Mouse (Mus musculus) B cell, adult 2 months (primary cell): Measurements from ENCODE around the gene D930048N14Rik.

Experiments used
- DNase-seq, 2 experiments: peaks; one replicate each; pipeline ENCODE4 v3.0.0; 2022

D930048N14Rik gene

GRCm38 (mm10) chr11:51629651-51630314 lies 21.0 kb upstream of the D930048N14Rik start:
- DNase-seq, result no peak

DNA sequence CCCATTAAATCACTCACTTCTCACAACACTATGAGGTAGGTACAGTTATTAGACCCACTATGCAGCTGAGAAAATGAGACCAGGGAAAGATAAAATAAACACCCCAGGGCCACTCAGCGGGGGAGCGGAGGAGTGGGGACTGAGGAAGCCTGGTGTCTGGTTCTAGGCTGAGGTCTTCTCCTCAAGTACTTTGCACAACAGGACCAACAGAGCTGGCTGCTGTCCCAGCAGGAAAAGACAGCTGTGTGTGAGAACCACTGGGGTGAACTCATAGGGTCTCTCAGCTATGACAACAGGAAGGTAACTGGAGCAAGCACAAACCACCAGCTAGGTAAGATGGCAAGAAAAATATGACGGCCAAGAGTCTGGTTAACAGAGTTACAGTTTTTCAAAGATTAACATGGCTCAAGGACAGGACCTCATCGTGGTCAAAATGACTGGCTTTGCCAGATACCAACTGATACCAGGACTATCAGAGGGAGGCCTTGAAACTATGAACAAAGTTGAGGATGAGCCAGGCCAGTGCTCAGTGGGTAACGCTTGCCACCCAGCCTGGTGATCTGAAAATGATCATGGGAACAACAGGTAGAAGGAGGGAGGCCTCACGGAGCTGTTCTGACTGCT lies 18.5 kb upstream of the D930048N14Rik start:
- DNase-seq, result no peak

DNA sequence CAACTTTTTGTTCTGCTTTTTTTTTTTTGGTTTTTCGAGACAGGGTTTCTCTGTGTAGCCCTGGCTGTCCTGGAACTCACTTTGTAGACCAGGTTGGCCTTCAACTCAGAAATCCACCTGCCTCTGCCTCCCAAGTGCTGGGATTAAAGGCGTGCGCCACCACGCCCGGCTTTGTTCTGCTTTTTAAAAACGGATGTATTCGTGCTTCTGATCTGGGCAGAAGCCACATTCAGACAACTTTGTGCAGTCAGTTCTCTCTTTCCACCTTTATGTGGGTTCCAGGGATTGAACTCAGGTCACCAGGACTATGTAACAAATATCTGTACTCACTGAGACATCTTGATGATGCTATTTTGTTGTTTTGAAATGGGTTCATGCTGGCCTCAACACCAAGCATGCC lies 17.6 kb upstream of the D930048N14Rik start:
- peak; percentile 42 to 54 for DNase-seq

- DNase-seq, result no peak
Measured at GRCm38 (mm10) chr11:51633721-51634120, 17.0 kb upstream of the D930048N14Rik start.

DNA sequence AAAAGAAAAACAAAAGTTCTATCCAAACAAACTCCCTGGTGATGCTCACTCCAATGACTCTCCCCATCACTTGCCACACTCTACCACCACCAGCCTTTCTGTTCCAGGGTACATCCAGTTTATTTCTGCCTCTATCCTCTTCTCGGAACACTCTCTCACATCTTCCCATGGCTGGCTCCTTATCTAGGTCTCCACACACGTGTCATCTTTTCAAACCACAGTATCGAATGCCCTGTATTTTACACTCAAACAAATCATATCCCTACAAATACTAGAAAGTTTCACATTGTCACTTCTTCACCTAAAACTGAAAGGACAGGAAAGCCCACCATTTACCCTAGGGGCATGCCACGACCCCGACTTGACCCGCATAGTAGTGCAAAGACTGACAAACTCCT lies 15.6 kb upstream of the D930048N14Rik start:
- no peak for DNase-seq

DNA sequence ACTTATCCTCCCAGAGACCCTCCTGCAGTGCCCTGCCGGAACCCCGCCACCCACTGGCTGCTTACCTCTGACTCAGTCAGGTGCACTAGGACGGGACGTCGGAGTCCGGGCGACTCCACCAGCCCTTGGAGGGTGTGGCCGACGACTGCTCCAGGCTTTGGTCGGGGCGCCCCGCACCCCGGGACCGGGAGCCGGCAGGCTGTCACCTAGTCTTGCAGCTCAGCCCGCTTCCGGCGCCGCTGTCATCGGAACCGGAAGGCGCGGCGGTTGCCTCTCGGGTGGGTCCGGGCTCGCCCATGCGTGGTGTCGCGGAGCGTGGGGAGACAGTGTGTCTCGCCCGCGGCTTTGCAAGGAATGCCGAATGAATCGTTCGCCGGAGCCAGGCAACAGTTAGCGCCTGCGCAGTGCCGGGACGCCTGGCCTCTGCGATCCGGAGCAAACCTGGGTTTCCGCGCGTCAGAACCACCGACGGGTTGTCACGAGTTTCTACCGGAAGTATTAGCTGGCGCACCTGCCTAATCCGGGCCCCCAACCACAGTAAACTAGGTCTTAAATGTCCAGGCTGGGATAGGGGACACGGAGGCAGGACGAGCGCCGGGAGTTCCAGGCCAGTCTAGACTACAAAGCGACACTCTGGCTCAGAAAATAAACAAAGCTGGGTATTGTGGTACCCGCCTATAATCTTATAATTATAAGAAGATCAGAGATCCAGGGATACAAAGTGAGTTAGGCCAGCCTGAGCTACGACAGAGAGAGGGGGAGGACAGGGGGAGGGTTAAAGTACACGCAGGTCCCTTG lies 15.0 kb upstream of the D930048N14Rik start, which contains the start of gene Rmnd5b:
TSS of gene Rmnd5b (minus strand) at position 372 of the 798 bp plus-strand sequence.
- DNase-seq, result peak; percentile 91 to 92

DNA sequence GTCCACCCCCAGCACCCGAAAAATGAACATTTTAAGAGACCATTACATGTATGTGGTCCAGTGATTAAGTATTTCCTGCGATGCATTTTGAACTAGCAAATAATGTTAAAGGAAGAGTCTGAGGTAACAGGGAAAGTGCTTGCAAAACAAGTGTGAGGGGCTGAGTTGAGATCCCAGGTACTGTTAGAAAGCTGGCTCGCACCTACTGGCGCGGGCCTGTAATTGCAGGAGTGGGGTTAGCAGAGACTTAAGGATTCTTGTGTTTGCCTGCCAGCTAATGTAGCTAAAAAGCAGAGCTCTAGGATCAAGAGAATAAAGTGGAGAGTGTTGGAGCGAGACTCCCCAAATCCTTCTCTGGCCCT lies 14.4 kb upstream of the D930048N14Rik start:
- DNase-seq, result peak; percentile 81 to 84

DNA sequence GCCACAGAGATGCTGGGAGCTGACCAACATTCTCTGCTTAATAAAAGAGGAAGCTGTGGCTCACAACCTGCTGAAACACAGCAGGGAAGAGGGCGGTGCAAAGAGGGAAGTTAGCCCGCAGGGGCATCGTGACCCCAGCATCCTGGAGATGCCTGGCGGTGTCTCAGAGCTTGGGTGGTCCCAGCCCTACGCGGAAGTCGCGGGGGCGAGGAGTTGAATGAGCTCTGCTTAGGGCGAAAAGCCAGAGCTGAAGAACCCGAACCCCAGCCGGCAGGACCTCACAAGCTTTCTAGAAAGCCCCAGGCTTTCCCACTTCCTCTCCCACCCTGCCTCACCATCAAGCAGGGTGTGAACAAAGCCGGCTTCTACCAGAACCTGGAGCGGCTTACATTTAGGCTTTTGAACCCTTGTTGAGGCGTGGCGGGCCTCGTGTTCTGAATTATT lies 12.8 kb upstream of the D930048N14Rik start:
- DNase-seq, result peak; percentile 85 to 86

- DNase-seq, result no peak
Measured at GRCm38 (mm10) chr11:51638497-51638896, 12.3 kb upstream of the D930048N14Rik start.

- no peak for DNase-seq
Measured at GRCm38 (mm10) chr11:51640748-51641147, 10.0 kb upstream of the D930048N14Rik start.

GRCm38 (mm10) chr11:51643202-51643601 lies 7.6 kb upstream of the D930048N14Rik start:
- no peak for DNase-seq

GRCm38 (mm10) chr11:51643761-51644160 lies 7.0 kb upstream of the D930048N14Rik start:
- peak; percentile 37 to 42 for DNase-seq

DNA sequence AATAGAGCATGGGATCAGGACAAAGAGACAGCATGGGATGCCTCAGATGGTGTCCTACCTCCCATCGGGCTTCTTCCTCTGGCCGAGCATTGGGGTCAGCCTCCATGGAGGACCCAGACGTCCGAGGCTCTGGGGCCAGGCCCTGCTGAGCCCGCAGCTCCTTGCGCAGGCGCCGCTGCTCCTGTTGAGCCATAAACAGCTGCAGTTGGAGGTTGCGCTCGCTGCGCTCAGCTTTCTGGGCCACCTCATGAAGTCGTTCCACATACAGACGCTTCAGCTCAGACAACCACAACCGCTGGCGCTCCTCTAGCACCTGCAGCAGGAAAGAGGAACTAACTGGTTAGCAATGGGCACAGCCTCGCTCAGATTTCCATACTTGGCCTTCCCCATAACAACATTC lies 6.5 kb upstream of the D930048N14Rik start:
- peak; percentile 79 to 81 for DNase-seq

- no peak for DNase-seq
Measured at GRCm38 (mm10) chr11:51645293-51645692, 5.5 kb upstream of the D930048N14Rik start.

DNA sequence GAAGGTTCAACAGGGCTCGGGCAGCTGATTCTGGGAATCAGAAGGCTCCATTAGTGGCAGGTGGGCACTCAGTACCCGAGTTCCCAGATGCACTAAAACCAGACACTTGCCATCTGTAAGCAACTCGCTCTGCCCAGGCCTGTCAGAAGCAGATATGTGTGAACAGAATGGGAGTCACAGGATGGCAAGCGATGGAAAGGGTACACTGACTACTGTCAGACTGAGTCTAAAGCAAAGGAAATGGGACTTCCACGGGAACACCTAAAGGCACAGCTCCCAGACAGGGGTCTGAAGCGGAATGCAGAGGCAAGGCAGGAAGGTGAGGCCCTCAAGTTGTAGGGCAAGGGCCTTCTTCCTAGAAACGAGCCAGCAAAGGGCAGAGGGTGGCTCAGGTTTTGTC lies 4.5 kb upstream of the D930048N14Rik start:
- DNase-seq, result no peak

DNA sequence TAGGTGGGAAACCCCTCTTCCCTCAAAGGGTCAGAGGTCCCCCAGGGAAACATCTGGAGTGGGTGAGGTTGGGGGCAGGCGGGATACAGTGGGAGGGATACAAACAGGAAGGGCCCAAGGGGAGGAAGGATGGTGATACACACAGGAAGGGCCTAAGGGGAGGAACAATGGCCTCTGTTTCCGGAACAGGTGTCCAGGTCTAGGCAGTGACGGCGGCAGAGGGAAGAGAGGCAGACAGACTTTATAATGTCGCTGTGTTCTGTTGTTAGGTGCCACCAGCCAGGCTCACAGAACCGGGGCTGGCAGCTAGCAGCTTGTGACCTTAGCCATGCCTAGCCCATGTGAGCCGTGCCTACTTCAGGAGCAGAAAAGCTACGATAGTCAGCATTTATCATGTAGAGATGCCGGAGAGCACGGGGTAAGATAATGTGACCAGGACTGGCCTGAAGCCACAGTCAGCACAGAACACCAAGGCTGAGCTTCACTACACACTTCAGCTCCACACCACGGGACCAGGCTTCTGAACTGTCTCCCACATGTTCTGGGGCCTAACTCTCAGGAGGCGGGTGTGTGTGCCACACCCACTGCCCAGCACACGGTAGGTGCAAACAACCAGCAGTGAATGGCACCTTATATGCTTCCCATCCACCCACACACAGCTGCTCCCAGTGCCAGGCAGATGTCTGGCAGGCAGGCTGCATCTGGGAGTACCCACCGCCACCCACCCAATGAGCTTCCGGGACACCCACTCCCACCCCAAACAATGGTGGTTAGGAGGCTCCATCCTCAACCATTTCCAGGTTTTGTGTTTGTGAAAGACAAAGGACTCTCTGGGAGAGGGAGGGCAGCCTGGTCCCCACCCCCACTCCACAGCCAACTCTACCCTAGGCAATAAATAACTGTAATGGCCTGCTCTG lies 3.7 kb upstream of the D930048N14Rik start:
- peak; percentile 48 to 49 for DNase-seq

GRCm38 (mm10) chr11:51648566-51648965 lies 2.2 kb upstream of the D930048N14Rik start:
- no peak for DNase-seq

GRCm38 (mm10) chr11:51649111-51649888 lies 1.5 kb upstream of the D930048N14Rik start:
- DNase-seq, result no peak

DNA sequence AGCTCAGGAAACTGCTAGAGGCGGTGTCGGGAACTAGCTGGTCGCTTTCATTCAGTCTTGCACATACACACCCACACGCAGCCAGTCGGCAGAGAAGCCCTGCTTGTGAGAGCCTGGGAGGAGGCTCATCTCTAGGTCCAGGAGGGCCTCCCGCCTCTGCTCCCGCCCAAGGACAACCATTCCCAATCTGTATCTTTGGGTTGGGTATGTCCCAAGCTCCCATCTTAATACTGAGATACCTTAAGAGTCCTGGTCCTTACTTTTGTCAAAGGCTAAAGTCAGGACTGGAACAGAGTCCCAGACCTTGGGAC lies 910 bp upstream of the D930048N14Rik start:
- peak in 1 of 2 experiments; percentile 30 for DNase-seq

- DNase-seq, result peak in 1 of 2 experiments; percentile 50
Measured at GRCm38 (mm10) chr11:51650261-51650660, 493 bp upstream of the D930048N14Rik start.

DNA sequence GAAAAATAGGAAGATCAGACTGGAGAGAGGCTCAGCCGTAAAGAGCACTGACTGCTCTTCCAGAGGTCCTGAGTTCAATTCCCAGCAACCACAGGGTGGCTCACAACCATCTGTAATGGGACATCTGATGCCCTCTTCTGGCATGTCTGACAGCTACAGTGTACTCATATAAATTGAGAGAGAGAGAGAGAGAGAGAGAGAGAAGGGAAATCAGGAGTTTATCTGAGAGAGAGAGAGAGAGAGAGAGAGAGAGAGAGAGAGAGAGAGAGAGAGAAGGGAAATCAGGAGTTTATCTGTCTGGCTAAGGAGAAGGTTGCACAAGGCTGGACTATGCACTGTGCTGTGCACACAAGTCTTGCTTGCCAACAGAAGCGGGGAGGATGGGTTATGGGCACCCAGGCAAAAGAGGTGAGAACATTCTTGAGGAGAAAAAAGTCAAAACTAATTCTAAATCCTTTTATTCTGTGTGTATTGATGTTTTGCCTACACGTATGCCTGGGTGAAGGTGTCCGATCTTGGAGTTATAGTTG lies 2.2 kb downstream of the D930048N14Rik start:
- DNase-seq, result no peak

DNA sequence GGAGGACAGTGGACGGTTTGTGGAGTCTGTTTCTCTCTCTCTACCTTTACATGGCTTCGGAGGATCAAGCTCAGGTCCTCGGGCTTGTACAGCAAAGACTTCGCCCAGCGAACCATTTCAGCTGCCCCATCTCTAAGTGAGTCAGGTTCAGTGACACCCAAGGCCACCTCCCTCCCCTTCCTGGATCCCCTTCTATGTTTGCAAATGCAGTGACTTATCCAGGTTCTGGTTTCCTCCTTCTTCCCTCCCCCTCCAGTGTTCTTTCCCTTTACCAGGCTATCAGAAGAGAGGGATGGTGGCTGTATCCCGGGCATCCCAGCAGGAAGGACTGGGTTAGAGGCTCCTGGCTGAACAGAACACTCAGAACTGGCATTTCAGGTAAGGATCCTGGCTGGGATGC lies 3.0 kb downstream of the D930048N14Rik start:
- DNase-seq, result no peak
